Mouse (Mus musculus): ENCODE data around the gene Pin4.

Gene Pin4

GRCm38 (mm10) chrX:102156618-102157422 is 37.6 kb downstream of the Pin4 start, which contains the start of gene Ercc6l:
TSS of gene Ercc6l (minus strand) at chrX:102157091.
- peak; percentile 67 for DNase-seq (ENCODE audit: low read depth, low spot score)

GRCm38 (mm10) chrX:102157423-102157791 is 38.2 kb downstream of the Pin4 start:
- no peak for DNase-seq (ENCODE audit: low read depth, low spot score)

GRCm38 (mm10) chrX:102159778-102160177 is 40.5 kb downstream of the Pin4 start:
- DNase-seq (ENCODE audit: low read depth, low spot score), result no peak

DNA sequence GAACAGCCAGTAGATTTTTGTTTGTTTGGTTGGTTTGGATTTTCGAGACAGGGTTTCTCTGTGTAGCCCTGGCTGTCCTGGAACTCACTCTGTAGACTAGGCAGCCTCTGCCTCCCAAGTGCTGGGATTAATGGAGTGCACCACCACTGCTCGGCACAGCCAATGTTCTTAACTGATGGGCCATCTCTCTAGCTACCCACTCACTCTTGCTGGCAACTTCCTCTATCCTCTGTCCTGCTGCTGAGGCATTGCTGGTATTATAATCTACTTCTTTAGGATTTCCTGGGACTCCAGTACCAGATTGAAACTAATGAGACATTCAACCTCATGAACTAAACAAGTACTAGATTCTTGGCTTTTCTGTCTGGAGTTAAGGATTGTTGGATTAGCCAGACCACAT is 41.3 kb downstream of the Pin4 start:
- no peak for DNase-seq (ENCODE audit: low read depth, low spot score)

- no peak for DNase-seq (ENCODE audit: low read depth, low spot score)
These were observed 43.8 kb downstream of the Pin4 start for GRCm38 (mm10) chrX:102163096-102163495.

DNA sequence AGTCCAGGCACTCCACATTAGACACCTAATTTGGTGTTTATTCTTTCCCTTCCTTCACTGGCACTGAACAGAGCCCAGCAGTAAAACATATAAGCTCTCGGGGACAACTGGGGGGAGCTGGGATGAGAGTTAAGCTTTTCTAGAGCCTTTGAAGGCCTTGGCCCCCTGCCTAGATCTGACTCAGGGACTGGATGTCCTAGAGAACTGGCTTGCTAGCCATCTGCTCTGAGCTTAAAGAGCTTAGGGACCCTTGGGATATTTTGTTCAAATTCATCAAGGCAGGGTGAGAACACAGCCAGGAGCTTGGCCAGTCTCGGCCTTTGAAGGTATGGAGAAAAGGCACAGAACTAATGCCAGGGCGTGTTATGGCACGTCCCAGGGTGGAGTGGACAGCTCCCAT is 44.3 kb downstream of the Pin4 start:
- DNase-seq (ENCODE audit: low read depth, low spot score), result no peak

DNA sequence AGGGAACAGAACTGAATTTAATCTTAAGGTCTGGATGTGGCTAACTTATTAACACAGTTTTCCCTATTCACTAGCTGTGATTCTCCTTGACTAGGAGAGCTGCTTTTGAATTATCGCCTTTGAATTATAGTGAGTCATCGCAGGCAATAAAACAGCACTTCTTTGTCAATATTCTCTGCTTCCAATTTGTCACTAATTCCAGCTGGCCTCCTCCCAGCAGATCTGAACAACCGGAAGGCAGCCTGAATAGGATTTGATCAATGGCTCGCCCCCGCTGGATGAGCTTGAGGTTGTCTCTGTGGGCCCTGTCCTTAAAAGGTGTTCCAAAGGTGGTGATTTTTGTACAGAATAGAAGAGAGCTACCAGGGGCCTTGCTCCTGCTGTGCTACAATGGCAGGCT is 47.3 kb downstream of the Pin4 start:
- no peak for DNase-seq (ENCODE audit: low read depth, low spot score)

DNA sequence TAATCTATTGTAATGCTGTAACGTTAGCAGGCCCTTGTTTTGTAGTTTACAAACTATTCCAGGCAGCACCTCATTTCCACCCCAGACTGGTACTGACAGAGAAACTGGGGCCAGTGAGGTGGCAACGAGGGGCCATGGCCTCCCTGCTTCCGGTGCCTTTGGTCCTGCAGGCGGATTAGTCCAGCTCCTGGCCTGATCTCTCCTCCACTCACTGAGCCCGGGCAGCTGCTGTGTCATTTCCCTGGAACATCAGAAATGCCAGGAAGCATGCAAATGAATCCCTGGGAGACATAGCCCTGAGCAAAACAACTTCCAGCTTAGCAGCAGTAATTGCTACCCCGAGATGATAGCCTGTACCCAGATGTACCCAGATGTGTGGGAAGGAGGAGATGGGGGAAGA is 47.7 kb downstream of the Pin4 start:
- no peak for DNase-seq (ENCODE audit: low read depth, low spot score)

DNA sequence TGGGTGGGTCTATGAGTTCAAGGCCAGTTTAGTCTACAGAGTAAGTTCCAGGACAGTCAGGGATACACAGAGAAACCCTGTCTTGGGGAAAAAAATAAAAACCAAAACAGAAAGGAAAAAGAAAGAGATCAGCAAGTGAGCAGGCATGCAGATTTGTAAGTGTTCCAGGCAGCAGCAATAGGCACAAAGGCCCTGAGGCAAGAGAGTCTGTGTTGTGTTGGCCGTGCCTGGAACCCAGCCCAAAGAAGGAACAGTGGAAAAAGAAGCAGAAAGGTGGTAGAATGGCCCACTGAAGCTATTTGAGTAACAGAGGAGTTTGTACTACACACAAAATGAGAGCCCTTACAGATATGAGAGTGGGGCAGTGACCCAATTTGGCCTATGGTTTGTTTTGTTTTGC is 50.5 kb downstream of the Pin4 start:
- DNase-seq (ENCODE audit: low read depth, low spot score), result no peak

DNA sequence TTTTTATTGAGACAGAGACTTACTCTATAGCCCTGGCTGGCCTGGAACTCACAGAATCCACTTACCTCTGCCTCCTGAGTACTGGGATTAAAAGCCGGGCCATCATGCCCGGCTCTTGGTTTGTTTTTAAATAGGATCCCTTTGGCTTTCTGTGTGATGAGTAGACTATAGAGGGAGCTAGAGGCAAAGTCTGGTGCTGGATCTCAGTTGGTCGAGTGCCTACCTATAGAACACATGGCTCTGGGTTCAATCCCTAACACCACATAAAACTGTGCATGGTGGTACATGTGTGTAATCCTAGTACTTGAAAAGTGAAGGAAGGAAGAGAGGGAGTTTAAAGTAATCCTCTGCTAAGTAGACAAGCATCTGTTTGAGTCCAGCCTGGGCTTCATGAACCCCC is 50.9 kb downstream of the Pin4 start:
- DNase-seq (ENCODE audit: low read depth, low spot score), result no peak

DNA sequence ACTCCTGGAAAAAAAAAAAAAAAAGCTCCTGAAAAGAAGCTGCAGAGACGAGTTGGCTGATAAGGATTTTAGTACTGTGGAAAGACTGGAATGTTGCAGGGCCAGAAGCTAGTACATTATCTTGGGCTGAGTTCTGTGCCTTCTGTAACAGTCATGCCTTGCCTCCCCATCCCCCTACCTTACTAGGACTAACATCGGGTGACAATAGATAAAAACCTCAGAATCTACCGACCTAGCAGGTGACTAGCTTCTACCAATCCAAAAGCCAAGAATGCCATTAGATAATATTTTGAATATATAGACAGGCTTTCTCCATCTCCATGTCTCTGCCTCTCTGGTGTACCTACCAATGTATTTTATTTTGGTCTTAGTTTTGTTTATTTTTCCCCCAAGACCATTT is 51.7 kb downstream of the Pin4 start:
- DNase-seq (ENCODE audit: low read depth, low spot score), result no peak

DNA sequence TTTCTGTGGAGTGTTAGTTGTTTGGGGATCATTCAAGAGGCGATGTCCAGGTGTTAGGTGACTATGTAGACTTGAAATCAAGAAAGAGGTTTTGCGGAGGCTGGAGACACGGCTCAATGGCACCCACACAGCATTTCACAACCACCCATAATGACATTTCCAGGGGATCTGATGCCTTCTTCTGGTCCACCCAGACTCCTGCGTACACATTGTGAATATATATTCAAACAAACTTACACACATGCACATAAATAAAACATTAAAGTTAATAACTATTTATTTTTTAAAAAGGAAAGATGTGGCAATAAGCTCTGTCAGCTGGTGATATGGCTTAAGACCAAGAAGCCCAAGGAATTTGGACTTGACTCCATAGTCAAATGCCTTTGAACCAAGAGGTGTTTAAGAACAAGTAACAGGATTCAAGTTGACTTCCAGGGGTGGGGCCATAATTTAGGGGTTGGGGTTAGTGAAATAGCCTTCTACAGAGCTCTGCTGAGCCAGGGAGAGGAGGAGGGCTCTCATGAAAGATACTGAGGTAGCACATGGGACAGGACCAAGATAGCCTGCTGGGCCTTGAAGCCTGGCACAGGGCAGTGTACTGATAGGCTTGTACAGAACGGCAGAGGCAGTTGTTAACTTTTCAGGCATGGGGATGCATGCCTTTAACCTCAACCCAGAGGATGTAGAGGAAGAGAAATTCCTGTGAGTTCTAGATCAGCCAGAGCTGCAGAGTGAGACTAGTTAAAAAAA is 56.5 kb downstream of the Pin4 start:
- no peak for DNase-seq (ENCODE audit: low read depth, low spot score)
